Mouse (Mus musculus): ENCODE measurements around the gene Snhg11. TPM values are rescaled to one million over a fixed set of nuclear protein-coding genes. Genes with fewer than 3 reads are reported as not detected.
"Not testable (repeated sequence)": the region's sequence is repeated elsewhere in the genome, so short reads cannot be mapped to it uniquely, and the experiment has no call there.

Gene Snhg11
- polyA plus RNA-seq, 1 experiment from 2014 or later = 22.1 TPM

DNA sequence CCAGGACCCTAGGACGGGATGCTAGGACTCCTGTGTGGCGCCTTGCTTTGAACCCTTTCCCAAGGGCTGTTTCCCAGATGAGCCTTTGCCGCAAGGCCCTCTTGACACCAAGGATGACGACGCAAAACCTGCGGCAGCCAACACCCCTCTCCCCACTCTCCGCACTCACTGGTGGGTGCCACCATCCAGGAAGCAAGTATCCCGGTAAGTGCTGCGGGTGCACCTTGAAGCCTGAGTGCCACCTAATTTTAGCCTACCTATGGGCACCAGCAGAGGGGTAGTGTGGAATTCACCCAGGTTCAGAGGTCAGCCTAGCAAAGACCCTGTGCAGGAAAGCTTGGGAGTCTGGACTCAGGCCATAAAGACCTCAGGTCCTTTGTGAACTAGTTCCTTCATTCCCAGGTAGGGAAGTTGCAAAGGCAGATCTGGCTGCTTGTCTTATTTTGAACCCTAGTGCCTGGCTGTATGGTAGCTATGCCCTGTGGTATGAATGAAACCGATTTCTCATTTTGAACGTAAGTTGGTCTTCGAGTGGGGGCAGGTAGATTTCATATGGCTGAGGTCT, 767 bp downstream of the Snhg11 start:
- H3K27me3 ChIP-seq (replicated peaks; ENCODE audit: low read depth, poor library complexity, severe bottlenecking) = peaks cover 56% of the 10 kb centered on the region
- H3K27ac ChIP-seq (replicated peaks) = 0 out of 2 replicates have a peak overlapping the region, but pooled peaks have one; percentile 57
- peak overlapping the region; percentile 64 for H3K4me3 ChIP-seq
- H3K9me3 ChIP-seq = no peaks in the 10 kb centered on the region
- WGBS = 24% methylated on average over 12 of the region's 12 CpGs
- no peak for DNase-seq (ENCODE audit: low spot score)
- H3K4me1 ChIP-seq = peaks cover 17% of the 10 kb centered on the region
- H3K36me3 ChIP-seq (replicated peaks) = no peaks in the 10 kb centered on the region

- 75% methylated on average over 7 of the region's 7 CpGs for WGBS
- H3K36me3 ChIP-seq (replicated peaks) = no peaks in the 10 kb centered on the region
- no peak for DNase-seq (ENCODE audit: low spot score)
- no peaks in the 10 kb centered on the region for H3K9me3 ChIP-seq
- H3K27me3 ChIP-seq (replicated peaks; ENCODE audit: low read depth, poor library complexity, severe bottlenecking) = peaks cover 56% of the 10 kb centered on the region
- no peak overlapping the region for H3K4me3 ChIP-seq
- H3K4me1 ChIP-seq = peaks cover 17% of the 10 kb centered on the region
- no peak overlapping the region for H3K27ac ChIP-seq (replicated peaks)
Observed at GRCm38 (mm10) chr2:158376798-158377197, 1.4 kb downstream of the Snhg11 start.

- Histone ChIP-seq H3K36me3 (replicated peaks) (no peaks in the 10 kb centered on the region), H3K27ac (replicated peaks) (no peak overlapping the region), H3K4me3 (no peak overlapping the region), H3K4me1 (peaks cover 17% of the 10 kb centered on the region), H3K9me3 (no peaks in the 10 kb centered on the region), H3K27me3 (replicated peaks; ENCODE audit: low read depth, poor library complexity, severe bottlenecking) (peaks cover 55% of the 10 kb centered on the region)
- WGBS = 94% methylated on average over 1 of the region's 1 CpGs
- DNase-seq (ENCODE audit: low spot score) = no peak
Observed at GRCm38 (mm10) chr2:158377811-158378210, 2.4 kb downstream of the Snhg11 start.

DNA sequence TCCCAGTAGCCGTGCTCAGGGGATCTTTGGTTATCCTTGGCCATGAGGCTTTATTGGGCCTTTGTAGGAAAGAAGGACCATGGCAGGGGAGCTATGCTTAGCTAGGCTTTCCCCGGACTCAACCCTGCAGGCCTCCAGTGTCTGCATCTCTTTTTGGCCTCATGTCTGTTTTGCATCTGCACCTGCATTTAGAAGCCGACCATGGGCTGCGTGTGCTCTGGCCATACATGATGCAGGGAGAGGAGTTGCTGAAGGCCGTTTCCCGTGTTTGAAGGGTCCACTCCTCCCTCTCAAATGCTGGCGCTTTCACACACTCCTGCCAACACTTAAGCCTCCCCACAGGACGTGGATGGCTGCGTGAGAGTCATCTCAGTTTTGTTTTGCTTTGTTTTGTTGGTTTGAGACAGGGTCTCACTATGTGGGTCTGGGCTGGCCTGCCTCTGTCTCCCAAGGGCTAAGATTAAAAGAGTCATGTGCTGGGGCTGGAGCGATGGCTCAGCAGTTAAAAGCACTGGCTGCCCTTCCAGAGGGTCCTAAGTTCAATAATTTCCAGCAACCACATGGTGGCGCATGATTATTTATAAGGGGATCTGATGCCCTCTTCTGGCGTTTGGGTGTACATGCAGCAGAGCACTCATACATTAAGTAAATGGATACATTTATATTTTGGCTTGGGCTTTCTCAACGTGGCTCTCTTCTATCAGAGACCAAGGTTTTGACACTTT, 4.1 kb downstream of the Snhg11 start:
- H3K4me1 ChIP-seq = peaks cover 17% of the 10 kb centered on the region
- WGBS = 44% methylated on average over 13 of the region's 13 CpGs

DNA sequence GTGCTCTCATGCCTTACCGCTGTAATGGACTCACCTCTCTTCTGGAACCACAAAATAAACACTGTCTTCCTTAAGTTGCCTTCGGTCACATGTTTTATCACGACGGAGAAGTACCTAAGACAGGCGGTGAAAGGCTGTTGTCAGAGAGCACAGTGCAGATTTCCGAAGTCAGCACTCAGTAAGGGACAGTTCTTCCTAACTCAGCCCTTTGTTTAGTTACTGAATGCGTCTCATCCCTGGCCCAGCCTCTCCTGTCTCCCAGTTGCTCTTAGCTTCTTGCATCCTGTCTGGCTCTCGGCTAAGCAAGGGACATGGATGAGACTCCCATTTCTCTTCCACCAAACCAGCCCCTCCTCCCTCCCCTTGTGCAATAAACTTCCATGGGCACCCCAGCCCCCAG, 10.6 kb downstream of the Snhg11 start:
- H3K9me3 ChIP-seq = no peaks in the 10 kb centered on the region
- H3K4me3 ChIP-seq = no peak overlapping the region
- DNase-seq (ENCODE audit: low spot score) = no peak
- 0 out of 2 replicates have a peak, but pooled peaks cover 4% of the 10 kb centered on the region for H3K4me1 ChIP-seq
- 39% methylated on average over 8 of the region's 8 CpGs for WGBS
- H3K36me3 ChIP-seq (replicated peaks) = no peaks in the 10 kb centered on the region
- H3K27me3 ChIP-seq (replicated peaks; ENCODE audit: low read depth, poor library complexity, severe bottlenecking) = no peaks in the 10 kb centered on the region
- H3K27ac ChIP-seq (replicated peaks) = no peak overlapping the region

More for the DNA sequence above, 4.1 kb downstream of the Snhg11 start:
- peaks cover 38% of the 10 kb centered on the region for H3K27me3 ChIP-seq (replicated peaks; ENCODE audit: low read depth, poor library complexity, severe bottlenecking)
- H3K9me3 ChIP-seq = no peaks in the 10 kb centered on the region
- peak; percentile 67 for DNase-seq (ENCODE audit: low spot score)
- no peaks in the 10 kb centered on the region for H3K36me3 ChIP-seq (replicated peaks)
- H3K27ac ChIP-seq (replicated peaks) = no peak overlapping the region
- H3K4me3 ChIP-seq = no peak overlapping the region

GRCm38 (mm10) chr2:158389421-158389820, 14.0 kb downstream of the Snhg11 start:
- H3K4me3 ChIP-seq = no peak overlapping the region
- H3K9me3 ChIP-seq = no peaks in the 10 kb centered on the region
- no peaks in the 10 kb centered on the region for H3K36me3 ChIP-seq (replicated peaks)
- no peak for DNase-seq (ENCODE audit: low spot score)
- H3K4me1 ChIP-seq = 0 out of 2 replicates have a peak, but pooled peaks cover 4% of the 10 kb centered on the region
- WGBS = 82% methylated on average over 7 of the region's 7 CpGs
- H3K27ac ChIP-seq (replicated peaks) = no peak overlapping the region
- H3K27me3 ChIP-seq (replicated peaks; ENCODE audit: low read depth, poor library complexity, severe bottlenecking) = no peaks in the 10 kb centered on the region

DNA sequence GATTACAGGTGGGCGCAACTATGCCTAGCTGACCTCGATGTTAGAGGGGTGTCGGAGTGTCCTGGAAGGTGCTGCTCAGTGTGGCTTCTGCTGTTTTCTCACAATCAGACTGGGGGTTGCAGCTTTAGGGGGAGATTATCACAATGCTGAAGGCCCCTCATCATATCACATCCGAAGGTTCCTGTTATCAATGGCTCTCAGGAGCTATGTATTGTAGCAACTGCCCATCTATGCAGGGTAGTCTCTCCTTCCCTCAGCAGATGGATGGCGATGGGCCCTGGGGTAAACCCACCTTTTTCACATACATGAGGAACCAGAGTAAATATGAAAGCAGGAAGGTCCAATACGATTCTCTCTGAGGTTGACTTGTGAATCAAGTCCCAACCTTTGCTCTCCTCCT, 20.9 kb downstream of the Snhg11 start:
- Histone ChIP-seq H3K9me3 (no peaks in the 10 kb centered on the region), H3K4me1 (no peaks in the 10 kb centered on the region), H3K4me3 (no peak overlapping the region), H3K36me3 (replicated peaks) (no peaks in the 10 kb centered on the region), H3K27me3 (replicated peaks; ENCODE audit: low read depth, poor library complexity, severe bottlenecking) (no peaks in the 10 kb centered on the region), H3K27ac (replicated peaks) (no peak overlapping the region)
- WGBS = 91% methylated on average over 6 of the region's 6 CpGs
- DNase-seq (ENCODE audit: low spot score) = no peak

DNA sequence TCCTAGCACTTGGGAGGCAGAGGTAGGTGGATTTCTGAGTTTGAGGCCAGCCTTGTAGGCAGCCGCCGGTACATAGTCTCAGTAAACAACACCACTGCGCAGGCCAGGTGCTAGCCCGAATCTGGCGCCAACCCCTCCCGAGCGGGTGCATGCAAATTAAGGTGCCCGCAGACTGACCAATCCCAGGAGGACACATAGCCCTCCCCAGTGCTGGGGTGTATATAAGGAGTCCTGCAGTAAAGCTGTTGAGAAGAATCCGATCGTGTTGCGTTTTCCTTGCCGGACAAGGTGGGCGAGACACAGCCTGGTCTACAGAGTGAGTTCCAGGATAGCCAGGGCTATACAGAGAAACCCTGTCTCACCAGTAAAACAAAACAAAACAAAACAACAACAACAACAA, 21.7 kb downstream of the Snhg11 start:
- H3K9me3 ChIP-seq; H3K27ac ChIP-seq (replicated peaks); H3K4me3 ChIP-seq; H3K4me1 ChIP-seq; H3K36me3 ChIP-seq (replicated peaks); DNase-seq (ENCODE audit: low spot score); H3K27me3 ChIP-seq (replicated peaks; ENCODE audit: low read depth, poor library complexity, severe bottlenecking): not testable (repeated sequence)
- 73% methylated on average over 13 of the region's 13 CpGs for WGBS

DNA sequence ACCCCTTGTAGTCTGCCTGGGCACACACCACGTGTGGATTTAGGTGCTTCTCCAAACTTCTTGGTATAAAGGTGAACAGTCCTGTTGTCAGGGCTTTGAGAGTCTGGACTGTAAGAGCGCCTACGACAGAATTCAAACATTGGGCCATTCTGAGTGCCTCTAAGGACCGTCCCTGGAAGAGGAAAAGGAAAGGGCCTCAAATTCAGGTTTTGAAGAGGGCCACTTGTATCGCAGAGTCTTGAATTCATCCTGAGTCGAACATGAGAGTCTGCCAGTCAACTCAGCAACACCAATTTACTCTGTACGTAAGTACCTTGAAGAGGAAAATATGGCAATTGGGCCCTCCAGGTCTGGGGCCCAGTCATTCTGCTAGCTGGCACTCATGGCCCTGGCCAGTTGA, 27.5 kb downstream of the Snhg11 start:
- Histone ChIP-seq H3K9me3 (no peaks in the 10 kb centered on the region), H3K4me1 (no peaks in the 10 kb centered on the region), H3K27me3 (replicated peaks; ENCODE audit: low read depth, poor library complexity, severe bottlenecking) (no peaks in the 10 kb centered on the region), H3K4me3 (no peak overlapping the region), H3K36me3 (replicated peaks) (no peaks in the 10 kb centered on the region), H3K27ac (replicated peaks) (no peak overlapping the region)
- no peak for DNase-seq (ENCODE audit: low spot score)
- WGBS = 85% methylated on average over 7 of the region's 7 CpGs

DNA sequence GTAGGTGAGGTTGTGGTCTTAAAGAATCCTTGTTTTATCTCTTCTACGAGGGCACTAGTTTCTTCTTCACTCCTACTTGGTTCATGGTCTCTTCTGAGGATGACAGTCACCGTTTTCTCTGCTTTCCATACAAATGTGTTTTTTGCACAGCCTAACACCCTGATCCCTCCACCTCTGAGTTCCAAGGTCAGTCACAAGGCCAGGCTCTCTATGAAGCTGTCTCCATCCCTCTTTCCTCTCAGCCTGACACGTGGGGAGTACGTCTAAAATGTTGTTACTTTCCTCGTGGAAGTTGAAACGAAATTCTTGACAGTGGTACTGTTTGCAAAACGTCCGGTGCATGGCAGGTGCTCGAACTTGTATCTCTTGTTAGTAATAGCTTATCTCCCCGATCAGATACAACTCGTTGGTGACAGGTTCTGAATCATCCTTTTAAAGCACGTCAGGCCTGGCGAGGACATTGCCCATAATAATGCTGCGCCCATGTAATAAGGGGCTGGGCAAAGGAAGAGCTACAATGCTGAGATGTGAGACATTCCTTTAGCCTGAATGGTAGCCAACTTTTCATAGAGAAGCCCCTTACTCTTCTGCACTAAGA, 33.7 kb downstream of the Snhg11 start:
- H3K4me3 ChIP-seq = peak overlapping the region; percentile 97
- peaks cover 21% of the 10 kb centered on the region for H3K4me1 ChIP-seq
- H3K27me3 ChIP-seq (replicated peaks; ENCODE audit: low read depth, poor library complexity, severe bottlenecking) = no peaks in the 10 kb centered on the region
- no peak for DNase-seq (ENCODE audit: low spot score)
- no peaks in the 10 kb centered on the region for H3K36me3 ChIP-seq (replicated peaks)
- H3K27ac ChIP-seq (replicated peaks) = peak overlapping the region; percentile 67
- no peaks in the 10 kb centered on the region for H3K9me3 ChIP-seq
- WGBS = 24% methylated on average over 14 of the region's 14 CpGs

GRCm38 (mm10) chr2:158409595-158410021, 34.2 kb downstream of the Snhg11 start, which contains the start of gene Ralgapb:
TSS of gene Ralgapb (plus strand) at chr2:158409848.
- peaks cover 21% of the 10 kb centered on the region for H3K4me1 ChIP-seq
- DNase-seq (ENCODE audit: low spot score) = peak; percentile 99
- no peaks in the 10 kb centered on the region for H3K27me3 ChIP-seq (replicated peaks; ENCODE audit: low read depth, poor library complexity, severe bottlenecking)
- H3K4me3 ChIP-seq = peak within 1 kb of the TSS; percentile 97
- H3K36me3 ChIP-seq (replicated peaks) = no peaks in the 10 kb centered on the region
- peak within 1 kb of the TSS; percentile 88 for H3K27ac ChIP-seq (replicated peaks)
- H3K9me3 ChIP-seq = no peaks in the 10 kb centered on the region
- WGBS = under 1% methylated on average over 46 of the region's 46 CpGs

DNA sequence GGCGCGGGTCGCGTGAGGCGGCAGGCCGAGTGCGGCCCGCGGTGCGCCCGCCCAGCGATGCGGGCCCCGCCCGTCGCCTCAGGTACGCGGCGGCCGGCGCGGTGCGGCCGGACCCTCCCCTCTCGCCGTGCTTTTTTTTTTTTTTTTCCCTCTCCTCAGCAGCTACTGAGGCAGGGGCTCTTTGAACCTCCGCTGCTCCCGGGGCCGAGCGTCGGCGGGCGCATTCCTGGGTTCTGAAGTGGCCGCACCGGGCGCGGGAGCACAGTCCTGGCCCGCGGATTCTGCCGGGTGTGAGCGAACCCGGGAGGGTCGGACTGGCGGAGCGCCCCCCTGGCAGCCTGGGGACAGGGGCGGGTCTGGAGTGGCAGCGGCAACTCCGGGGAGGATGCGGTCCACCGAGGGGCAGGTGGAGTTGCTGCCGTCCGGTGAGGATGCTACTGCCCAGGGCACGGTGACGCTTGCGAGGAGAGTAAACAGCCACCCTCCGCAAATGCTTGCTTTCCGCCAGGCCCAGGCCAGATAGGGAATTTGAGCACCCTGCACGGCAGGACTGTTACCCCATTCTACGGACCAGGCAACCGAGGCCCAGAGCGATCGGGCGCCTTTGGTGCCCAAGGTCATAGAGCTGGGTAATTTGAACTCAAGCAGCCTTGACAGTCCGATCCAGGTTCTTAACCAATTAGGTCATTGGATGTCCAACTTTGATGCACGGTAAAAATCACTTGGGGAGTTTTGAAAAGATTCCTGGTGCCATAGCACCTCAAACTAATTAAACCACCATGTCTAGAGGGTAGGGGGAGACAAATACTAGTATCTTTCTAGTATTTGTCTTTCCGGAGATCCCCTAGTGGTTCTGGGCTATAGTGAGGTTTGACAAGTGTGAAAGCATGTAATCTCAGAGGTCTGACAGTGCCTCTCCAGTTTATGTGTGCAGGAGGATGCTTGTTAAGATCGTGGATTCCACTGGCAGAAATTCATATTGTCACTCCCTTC, 34.9 kb downstream of the Snhg11 start:
- Histone ChIP-seq H3K27me3 (replicated peaks; ENCODE audit: low read depth, poor library complexity, severe bottlenecking) (no peaks in the 10 kb centered on the region), H3K27ac (replicated peaks) (peak overlapping the region; percentile 88), H3K9me3 (no peaks in the 10 kb centered on the region), H3K4me1 (peaks cover 21% of the 10 kb centered on the region), H3K36me3 (replicated peaks) (no peaks in the 10 kb centered on the region), H3K4me3 (peak overlapping the region; percentile 97)
- 2% methylated on average over 67 of the region's 67 CpGs for WGBS
- peak; percentile 60 for DNase-seq (ENCODE audit: low spot score)

Data from embryonic facial prominence, embryonic 10.5 days (tissue).